Mouse (Mus musculus): ENCODE results near the gene Cwc27. TPM values are rescaled to one million over a fixed set of nuclear protein-coding genes. Genes with fewer than 3 reads are reported as not detected.
A peak's percentile ranks its signal among the peaks of the same experiment; 100 is the strongest.

Gene Cwc27
- total RNA-seq, 1 experiment from 2014 or later: 50.9 TPM

DNA sequence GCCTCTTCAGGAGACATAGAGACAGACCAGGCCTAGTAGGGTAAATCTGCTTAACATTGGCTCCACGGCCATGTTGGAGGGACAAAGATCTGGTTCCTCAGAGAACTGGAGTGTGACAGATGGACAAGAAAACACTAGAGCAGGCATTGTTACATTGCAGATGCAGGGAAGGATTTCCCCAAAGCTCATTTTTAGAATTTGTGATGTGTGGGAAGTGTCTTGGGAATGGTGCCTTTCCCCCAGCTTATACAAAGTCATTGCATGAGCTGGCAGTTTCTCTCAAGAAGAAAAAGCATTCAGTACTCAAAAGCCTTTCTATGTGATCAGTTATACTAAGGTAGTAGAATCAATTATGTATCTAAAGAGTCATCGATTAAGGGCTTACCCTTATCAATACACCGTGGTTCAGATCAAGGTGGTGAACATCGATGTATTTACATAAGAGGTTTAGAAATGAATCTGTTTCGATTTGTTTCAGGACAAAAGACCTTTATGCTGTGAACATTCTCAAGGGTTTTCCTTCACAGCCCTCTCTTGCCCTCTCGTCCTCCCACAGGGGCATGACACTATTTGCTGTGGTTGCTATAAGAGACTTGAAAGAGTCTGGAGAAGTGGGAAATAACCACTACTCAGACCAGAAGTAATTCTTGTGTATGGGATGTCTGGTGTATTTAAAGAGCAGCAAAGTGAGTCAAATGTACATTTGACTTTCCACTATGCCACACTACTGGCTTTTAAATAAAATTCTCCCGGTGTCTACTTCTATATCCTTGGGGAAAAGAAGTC, 197.2 kb downstream of the Cwc27 start:
- no peak for ATAC-seq (replicated peaks; ENCODE audit: low read depth, poor library complexity, severe bottlenecking)

GRCm38 (mm10) chr13:104617201-104617600, 199.7 kb downstream of the Cwc27 start:
- no peak for ATAC-seq (replicated peaks; ENCODE audit: low read depth, poor library complexity, severe bottlenecking)

DNA sequence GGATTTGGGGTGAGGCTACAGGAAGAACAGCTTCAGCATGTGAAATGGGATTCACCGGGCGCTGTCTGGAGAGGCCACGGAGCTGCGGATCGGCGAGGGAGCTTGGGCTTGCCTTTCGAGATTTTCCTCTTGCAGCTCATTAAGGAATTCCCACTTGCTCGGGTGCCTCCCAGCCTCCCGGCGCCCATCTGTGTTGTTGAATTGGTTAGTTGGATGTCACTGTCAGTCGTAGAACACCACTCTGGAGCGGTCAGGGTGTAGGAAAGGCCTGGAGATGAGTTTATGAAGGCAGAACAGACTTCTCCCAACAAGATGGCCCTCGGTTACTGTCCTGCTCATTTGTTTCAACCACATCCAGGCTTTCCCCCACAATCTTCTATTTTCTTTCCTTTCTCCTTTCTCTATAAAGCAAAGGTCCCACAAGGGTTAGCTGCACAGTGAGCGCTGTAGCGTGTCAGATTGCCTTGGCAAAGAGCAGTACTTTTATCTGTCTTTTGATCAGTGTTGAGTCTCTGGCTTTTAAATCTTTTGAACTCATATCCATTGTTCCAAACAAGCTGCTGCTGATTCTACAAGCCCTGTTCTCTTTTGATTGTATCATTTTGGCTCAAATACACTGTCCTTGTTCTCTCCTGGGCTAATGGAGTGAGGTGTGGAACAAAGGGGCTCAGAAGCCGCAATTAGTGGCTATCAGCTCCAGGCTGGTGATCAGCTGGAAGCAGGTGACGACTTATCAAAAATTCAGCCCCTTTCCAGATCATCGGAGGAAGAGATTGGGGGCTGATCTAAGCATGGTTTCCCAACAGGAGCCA, 200.7 kb downstream of the Cwc27 start:
- no peak for ATAC-seq (replicated peaks; ENCODE audit: low read depth, poor library complexity, severe bottlenecking)

GRCm38 (mm10) chr13:104615111-104615510, 201.8 kb downstream of the Cwc27 start:
- ATAC-seq (replicated peaks; ENCODE audit: low read depth, poor library complexity, severe bottlenecking): no peak

DNA sequence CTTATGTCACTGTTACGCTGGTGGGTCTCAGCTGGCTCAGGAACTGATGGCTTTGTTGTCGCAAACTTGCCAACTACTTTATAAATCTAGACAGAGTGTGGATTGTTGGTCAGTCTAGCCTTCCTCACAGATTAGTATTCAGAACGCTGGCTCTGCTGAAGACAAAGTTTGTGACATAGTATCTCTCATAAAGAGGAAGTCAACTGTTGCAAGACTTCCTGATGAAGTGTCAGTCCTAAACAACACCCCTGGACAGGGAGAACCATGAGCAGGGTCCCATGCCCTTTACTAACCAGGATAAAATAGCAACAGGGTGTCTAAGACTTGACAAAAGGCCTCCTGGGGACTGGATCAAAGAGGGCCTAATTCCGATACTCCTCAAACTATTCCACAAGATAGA, 205.6 kb downstream of the Cwc27 start:
- peak; percentile 46 for ATAC-seq (replicated peaks; ENCODE audit: low read depth, poor library complexity, severe bottlenecking)

- peak; percentile 75 for ATAC-seq (replicated peaks; ENCODE audit: low read depth, poor library complexity, severe bottlenecking)
Measured at GRCm38 (mm10) chr13:104610210-104611111, 206.5 kb downstream of the Cwc27 start.

DNA sequence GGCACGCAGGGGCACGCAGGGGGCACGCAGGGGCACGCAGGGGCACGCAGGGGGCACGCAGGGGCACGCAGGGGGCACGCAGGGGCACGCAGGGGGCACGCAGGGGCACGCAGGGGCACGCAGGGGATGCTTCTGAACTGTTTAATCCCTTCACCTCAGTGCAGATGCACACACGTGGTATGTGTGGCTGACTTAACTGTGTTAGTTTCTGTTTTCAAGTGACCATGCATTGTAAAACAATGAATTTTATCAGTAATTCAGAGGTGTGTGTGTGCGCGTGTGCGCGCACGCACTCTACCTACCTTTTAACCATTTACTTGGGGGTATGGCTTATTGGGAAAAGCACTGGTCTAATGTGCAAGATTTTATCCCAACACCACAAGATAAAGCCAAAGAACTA, 208.4 kb downstream of the Cwc27 start:
- no peak for ATAC-seq (replicated peaks; ENCODE audit: low read depth, poor library complexity, severe bottlenecking)

GRCm38 (mm10) chr13:104606786-104607580, 210.0 kb downstream of the Cwc27 start:
- peak; percentile 74 for ATAC-seq (replicated peaks; ENCODE audit: low read depth, poor library complexity, severe bottlenecking)

DNA sequence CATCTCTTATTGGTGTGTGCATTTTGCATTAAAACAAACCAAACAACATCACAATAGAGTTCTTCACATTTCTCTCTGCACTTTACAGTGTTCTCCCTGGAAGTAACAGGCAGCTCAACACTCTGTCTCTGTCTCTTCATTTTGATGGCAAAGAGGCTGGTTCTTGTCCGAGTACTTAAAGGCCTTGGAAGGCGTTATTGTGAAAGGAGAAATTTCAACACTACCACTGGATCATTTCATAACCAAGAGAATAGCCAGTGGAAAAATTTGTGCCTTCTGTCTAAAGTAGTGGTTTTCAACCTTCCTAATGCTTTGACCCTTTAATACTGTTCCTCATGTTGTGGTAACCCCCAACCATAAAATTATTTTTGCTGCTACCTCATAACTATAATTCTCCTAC, 211.8 kb downstream of the Cwc27 start:
- ATAC-seq (replicated peaks; ENCODE audit: low read depth, poor library complexity, severe bottlenecking): no peak

DNA sequence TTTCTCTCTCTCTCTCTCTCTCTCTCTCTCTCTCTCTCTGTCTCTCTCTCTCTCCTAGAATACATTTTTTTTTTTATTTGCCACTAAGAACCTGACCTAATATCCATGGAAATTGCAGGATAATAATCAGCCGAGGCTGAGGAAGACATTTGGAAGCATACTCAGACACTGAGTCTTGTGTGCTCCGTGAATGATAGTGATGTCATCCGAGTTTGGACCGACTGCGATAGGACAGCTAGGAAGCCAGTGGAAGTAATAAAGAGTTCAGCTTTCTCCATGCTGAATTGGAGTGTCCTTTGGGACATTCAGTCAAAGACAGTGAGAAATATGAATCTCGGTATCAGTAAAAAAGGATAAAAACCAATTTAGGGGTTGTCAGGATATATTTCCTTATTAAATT, 214.7 kb downstream of the Cwc27 start:
- no peak for ATAC-seq (replicated peaks; ENCODE audit: low read depth, poor library complexity, severe bottlenecking)

DNA sequence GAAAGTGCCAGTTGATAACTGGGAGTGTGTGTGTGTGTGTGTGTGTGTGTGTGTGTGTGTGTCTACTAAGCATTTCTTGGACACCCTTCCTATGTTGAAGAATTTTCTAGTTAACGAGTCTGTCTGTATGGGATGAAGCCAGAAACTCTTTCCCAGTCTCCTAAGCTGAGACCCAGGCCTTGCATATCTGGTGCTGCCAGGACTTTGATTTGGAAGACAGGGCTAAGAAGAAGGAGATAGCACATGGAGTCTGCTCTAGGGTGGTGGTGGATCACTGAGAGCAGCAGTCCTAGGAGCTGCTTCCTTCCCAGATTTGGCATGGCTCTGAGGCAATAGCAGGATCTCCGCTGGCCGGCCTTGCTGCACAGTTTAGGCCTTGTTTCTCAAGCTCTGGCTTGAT, 215.2 kb downstream of the Cwc27 start:
- no peak for ATAC-seq (replicated peaks; ENCODE audit: low read depth, poor library complexity, severe bottlenecking)

DNA sequence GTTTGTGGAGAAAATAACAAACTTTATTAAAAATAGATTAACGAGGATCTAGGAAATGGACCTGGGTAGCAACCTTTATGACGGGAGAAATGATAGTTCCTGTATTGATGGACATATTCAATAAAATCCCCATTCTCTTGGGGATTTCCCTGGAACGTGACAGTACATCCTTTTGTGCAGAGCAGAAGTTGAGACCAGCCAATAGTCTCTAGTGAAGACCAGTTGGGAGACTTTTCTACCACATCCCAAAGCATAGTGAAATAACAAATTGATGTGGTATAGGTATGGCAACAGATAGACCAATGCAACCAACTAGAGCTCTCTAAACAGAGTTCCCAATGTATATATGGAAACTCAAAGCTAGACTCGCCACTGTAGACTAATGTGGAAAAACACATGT, 220.7 kb downstream of the Cwc27 start:
- no peak for ATAC-seq (replicated peaks; ENCODE audit: low read depth, poor library complexity, severe bottlenecking)

- no peak for ATAC-seq (replicated peaks; ENCODE audit: low read depth, poor library complexity, severe bottlenecking)
Measured at GRCm38 (mm10) chr13:104594820-104595351, 222.1 kb downstream of the Cwc27 start.

- ATAC-seq (replicated peaks; ENCODE audit: low read depth, poor library complexity, severe bottlenecking): no peak
Measured at GRCm38 (mm10) chr13:104590931-104591330, 226.0 kb downstream of the Cwc27 start.

GRCm38 (mm10) chr13:104590097-104590607, 226.8 kb downstream of the Cwc27 start:
- no peak; the same call in 1 of the 2 replicates for ATAC-seq (replicated peaks; ENCODE audit: low read depth, poor library complexity, severe bottlenecking)

GRCm38 (mm10) chr13:104588383-104588782, 228.6 kb downstream of the Cwc27 start:
- no peak for ATAC-seq (replicated peaks; ENCODE audit: low read depth, poor library complexity, severe bottlenecking)

All from common myeloid progenitor, adult 5-6 weeks (primary cell).